Mouse (Mus musculus) embryonic facial prominence, embryonic 10.5 days (tissue): ENCODE data around the gene Pmpcb. TPM values are rescaled to one million over a fixed set of nuclear protein-coding genes. Genes with fewer than 3 reads are reported as not detected.

Experiments
- DNase-seq: peaks from one replicate; pipeline ENCODE4 v3.0.0-alpha.2; 2017; ENCODE audit warnings: low spot score
- H3K27ac ChIP-seq: fragments of 300-500 bp; sonication (generic); replicated peaks from 2 replicates; pipeline ENCODE4 v1.5.1; 2016; ENCODE audit warnings: mild to moderate bottlenecking
- H3K27me3 ChIP-seq: fragments of 300-500 bp; sonication (generic); replicated peaks from 2 replicates; pipeline ENCODE4 v1.6.1; 2016; ENCODE audit warnings: low read depth, mild to moderate bottlenecking; ENCODE audit not compliant: poor library complexity, severe bottlenecking
- H3K36me3 ChIP-seq: fragments of 300-500 bp; sonication (generic); replicated peaks from 2 replicates; pipeline ENCODE4 v1.6.1; 2016; ENCODE audit warnings: mild to moderate bottlenecking, moderate library complexity
- H3K4me1 ChIP-seq: fragments of 300-500 bp; sonication (generic); 2 replicates; pipeline ENCODE4 v1.6.1; 2016
- H3K4me3 ChIP-seq: fragments of 300-500 bp; sonication (generic); 2 replicates; pipeline ENCODE4 v1.5.1; 2016; ENCODE audit warnings: mild to moderate bottlenecking, moderate library complexity
- H3K9me3 ChIP-seq: fragments of 300-500 bp; sonication (generic); 2 replicates; pipeline ENCODE4 v1.6.1; 2016; ENCODE audit warnings: mild to moderate bottlenecking
- WGBS: fragments of 180-500 bp; shearing (Covaris S2); methylation state at CpG from one replicate; pipeline ENCODE4 v1.1.7; 2016; 5-methylcytosine and 5-hydroxymethylcytosine counted together
- polyA plus RNA-seq: library from polyadenylated mRNA; unstranded; fragments of >200 nt; fragmentation: Nextera tagmentation; extraction: Ambion mirVana; gene quantifications from 2 replicates; pipeline ENCODE4 v1.2.1, GENCODE M21; 2016

Gene Pmpcb
- polyA plus RNA-seq, 1 experiment from 2014 or later: 78.0 TPM

GRCm38 (mm10) chr5:21736046-21736445 lies 895 bp upstream of the Pmpcb start:
- H3K4me3 ChIP-seq: no peak overlapping the region
- no peaks in the 10 kb centered on the region for H3K9me3 ChIP-seq
- no peak overlapping the region for H3K27ac ChIP-seq
- WGBS: 84% methylated on average over 11 of the region's 11 CpGs
- H3K36me3 ChIP-seq: peaks cover 26% of the 10 kb centered on the region
- no peak for DNase-seq
- peaks cover 26% of the 10 kb centered on the region for H3K4me1 ChIP-seq
- no peaks in the 10 kb centered on the region for H3K27me3 ChIP-seq

GRCm38 (mm10) chr5:21737620-21738019 lies 679 bp downstream of the Pmpcb start:
- peak overlapping the region; percentile 96 for H3K4me3 ChIP-seq
- H3K4me1 ChIP-seq: peaks cover 17% of the 10 kb centered on the region
- no peaks in the 10 kb centered on the region for H3K9me3 ChIP-seq
- DNase-seq: no peak
- H3K36me3 ChIP-seq: peaks cover 42% of the 10 kb centered on the region
- peak overlapping the region; percentile 97 for H3K27ac ChIP-seq
- WGBS: 34% methylated on average over 10 of the region's 10 CpGs
- no peaks in the 10 kb centered on the region for H3K27me3 ChIP-seq

GRCm38 (mm10) chr5:21739120-21739519 lies 2.2 kb downstream of the Pmpcb start:
- DNase-seq: no peak
- 93% methylated on average over 11 of the region's 11 CpGs for WGBS
- no peaks in the 10 kb centered on the region for H3K9me3 ChIP-seq
- no peaks in the 10 kb centered on the region for H3K27me3 ChIP-seq
- no peak overlapping the region for H3K4me3 ChIP-seq
- peaks cover 10% of the 10 kb centered on the region for H3K4me1 ChIP-seq
- H3K27ac ChIP-seq: no peak overlapping the region
- peaks cover 57% of the 10 kb centered on the region for H3K36me3 ChIP-seq

- Histone ChIP-seq H3K9me3 (no peaks in the 10 kb centered on the region), H3K4me3 (no peak overlapping the region), H3K27ac (no peak overlapping the region), H3K36me3 (peaks cover 65% of the 10 kb centered on the region), H3K27me3 (no peaks in the 10 kb centered on the region), H3K4me1 (peaks cover 10% of the 10 kb centered on the region)
- no peak for DNase-seq
- WGBS: 91% methylated on average over 13 of the region's 13 CpGs
Observed at GRCm38 (mm10) chr5:21739881-21740280, 2.9 kb downstream of the Pmpcb start.

GRCm38 (mm10) chr5:21743606-21744005 lies 6.7 kb downstream of the Pmpcb start:
- no peaks in the 10 kb centered on the region for H3K4me1 ChIP-seq
- no peak overlapping the region for H3K27ac ChIP-seq
- H3K4me3 ChIP-seq: no peak overlapping the region
- no peak for DNase-seq
- H3K36me3 ChIP-seq: peaks cover 100% of the 10 kb centered on the region
- WGBS: 95% methylated on average over 10 of the region's 10 CpGs
- H3K27me3 ChIP-seq: no peaks in the 10 kb centered on the region
- H3K9me3 ChIP-seq: no peaks in the 10 kb centered on the region

- Histone ChIP-seq H3K27me3 (no peaks in the 10 kb centered on the region), H3K36me3 (peaks cover 100% of the 10 kb centered on the region), H3K4me1 (no peaks in the 10 kb centered on the region), H3K27ac (no peak overlapping the region), H3K4me3 (no peak overlapping the region), H3K9me3 (no peaks in the 10 kb centered on the region)
- DNase-seq: no peak
Observed at GRCm38 (mm10) chr5:21744651-21745050, 7.7 kb downstream of the Pmpcb start.

- H3K36me3 ChIP-seq: peaks cover 100% of the 10 kb centered on the region
- DNase-seq: no peak
- WGBS: 94% methylated on average over 8 of the region's 8 CpGs
Observed at GRCm38 (mm10) chr5:21745966-21746365, 9.0 kb downstream of the Pmpcb start.

GRCm38 (mm10) chr5:21768506-21768905 lies 31.6 kb downstream of the Pmpcb start:
- H3K4me1 ChIP-seq: no peaks in the 10 kb centered on the region
- no peak overlapping the region for H3K4me3 ChIP-seq
- no peaks in the 10 kb centered on the region for H3K9me3 ChIP-seq
- DNase-seq: no peak
- H3K27me3 ChIP-seq: no peaks in the 10 kb centered on the region
- H3K27ac ChIP-seq: no peak overlapping the region
- H3K36me3 ChIP-seq: peaks cover 82% of the 10 kb centered on the region
- 90% methylated on average over 4 of the region's 4 CpGs for WGBS

More at GRCm38 (mm10) chr5:21745966-21746365, 9.0 kb downstream of the Pmpcb start:
- Histone ChIP-seq H3K27me3 (no peaks in the 10 kb centered on the region), H3K4me1 (no peaks in the 10 kb centered on the region), H3K4me3 (no peak overlapping the region), H3K27ac (no peak overlapping the region), H3K9me3 (no peaks in the 10 kb centered on the region)

GRCm38 (mm10) chr5:21769841-21770240 lies 32.9 kb downstream of the Pmpcb start:
- no peak for DNase-seq
- WGBS: 95% methylated on average over 6 of the region's 6 CpGs
- H3K9me3 ChIP-seq: no peaks in the 10 kb centered on the region

GRCm38 (mm10) chr5:21776491-21776890 lies 39.5 kb downstream of the Pmpcb start:
- H3K27me3 ChIP-seq: no peaks in the 10 kb centered on the region
- H3K4me1 ChIP-seq: no peaks in the 10 kb centered on the region
- DNase-seq: no peak
- H3K36me3 ChIP-seq: peaks cover 87% of the 10 kb centered on the region
- no peak overlapping the region for H3K4me3 ChIP-seq
- H3K9me3 ChIP-seq: no peaks in the 10 kb centered on the region
- no peak overlapping the region for H3K27ac ChIP-seq
- WGBS: 95% methylated on average over 6 of the region's 6 CpGs

More at GRCm38 (mm10) chr5:21769841-21770240, 32.9 kb downstream of the Pmpcb start:
- H3K4me1 ChIP-seq: no peaks in the 10 kb centered on the region
- no peak overlapping the region for H3K27ac ChIP-seq
- peaks cover 82% of the 10 kb centered on the region for H3K36me3 ChIP-seq
- no peaks in the 10 kb centered on the region for H3K27me3 ChIP-seq
- H3K4me3 ChIP-seq: no peak overlapping the region

- Histone ChIP-seq H3K4me1 (peaks cover 35% of the 10 kb centered on the region), H3K27me3 (no peaks in the 10 kb centered on the region), H3K36me3 (peaks cover 51% of the 10 kb centered on the region), H3K9me3 (no peaks in the 10 kb centered on the region), H3K27ac (peak overlapping the region; percentile 90), H3K4me3 (peak overlapping the region; percentile 97)
- DNase-seq: peak; percentile 29
- WGBS: under 1% methylated on average over 51 of the region's 51 CpGs
Observed at GRCm38 (mm10) chr5:21784161-21785052, 47.5 kb downstream of the Pmpcb start.

GRCm38 (mm10) chr5:21785053-21785452 lies 48.1 kb downstream of the Pmpcb start, which contains the start of the genes Dnajc2 and Psmc2:
Dnajc2 (minus strand) TSS chr5:21785251.
Psmc2 (plus strand) TSS chr5:21785283.
- peaks cover 36% of the 10 kb centered on the region for H3K4me1 ChIP-seq
- peak within 1 kb of the TSS; percentile 94 for H3K27ac ChIP-seq
- peak within 1 kb of the TSS; percentile 97 for H3K4me3 ChIP-seq
- WGBS: under 1% methylated on average over 37 of the region's 37 CpGs
- no peaks in the 10 kb centered on the region for H3K9me3 ChIP-seq
- peak; percentile 92 for DNase-seq
- H3K27me3 ChIP-seq: no peaks in the 10 kb centered on the region
- H3K36me3 ChIP-seq: peaks cover 47% of the 10 kb centered on the region

- H3K4me3 ChIP-seq: peak overlapping the region; percentile 97
- H3K9me3 ChIP-seq: no peaks in the 10 kb centered on the region
- H3K27ac ChIP-seq: peak overlapping the region; percentile 94
- no peak for DNase-seq
- H3K27me3 ChIP-seq: no peaks in the 10 kb centered on the region
- H3K36me3 ChIP-seq: peaks cover 43% of the 10 kb centered on the region
- WGBS: 75% methylated on average over 7 of the region's 7 CpGs
- peaks cover 36% of the 10 kb centered on the region for H3K4me1 ChIP-seq
Observed at GRCm38 (mm10) chr5:21785776-21786175, 48.8 kb downstream of the Pmpcb start.
